Mouse (Mus musculus): ENCODE results near the gene Etfa. TPM values are rescaled to one million over a fixed set of nuclear protein-coding genes. Genes with fewer than 3 reads are reported as not detected.

Etfa gene
- polyA plus RNA-seq (2014; fragmentation: Illumina TruSeq; extraction: RNeasy Lipid Tissue Mini Kit (QIAGEN cat#74804)), result 269 TPM

GRCm38 (mm10) chr9:55512027-55512543 lies at the start of gene Etfa:
Etfa (minus strand) TSS chr9:55512243.

GRCm38 (mm10) chr9:55538377-55538776 lies 26.3 kb upstream of the Etfa start, which contains the start of gene Isl2:
Isl2 (plus strand) TSS chr9:55538672.

Other genes starting within 250 kb of the Etfa start
- 3.4 TPM for gene Nrg4, start 185.4 kb downstream of the Etfa start, polyA plus RNA-seq (2014; fragmentation: Illumina TruSeq; extraction: RNeasy Lipid Tissue Mini Kit (QIAGEN cat#74804))
- 0.11 TPM for gene Tmem266, start 185.3 kb downstream of the Etfa start, polyA plus RNA-seq (2014; fragmentation: Illumina TruSeq; extraction: RNeasy Lipid Tissue Mini Kit (QIAGEN cat#74804))
- gene Isl2, start 26.4 kb upstream of the Etfa start, polyA plus RNA-seq (2014; fragmentation: Illumina TruSeq; extraction: RNeasy Lipid Tissue Mini Kit (QIAGEN cat#74804)), result 0.31 TPM